Mouse (Mus musculus): ENCODE results near the gene Grb7. TPM values are rescaled to one million over a fixed set of nuclear protein-coding genes. Genes with fewer than 3 reads are reported as not detected.

The Grb7 gene
- polyA plus RNA-seq, 1 experiment from 2014 or later: 0.38 TPM

DNA sequence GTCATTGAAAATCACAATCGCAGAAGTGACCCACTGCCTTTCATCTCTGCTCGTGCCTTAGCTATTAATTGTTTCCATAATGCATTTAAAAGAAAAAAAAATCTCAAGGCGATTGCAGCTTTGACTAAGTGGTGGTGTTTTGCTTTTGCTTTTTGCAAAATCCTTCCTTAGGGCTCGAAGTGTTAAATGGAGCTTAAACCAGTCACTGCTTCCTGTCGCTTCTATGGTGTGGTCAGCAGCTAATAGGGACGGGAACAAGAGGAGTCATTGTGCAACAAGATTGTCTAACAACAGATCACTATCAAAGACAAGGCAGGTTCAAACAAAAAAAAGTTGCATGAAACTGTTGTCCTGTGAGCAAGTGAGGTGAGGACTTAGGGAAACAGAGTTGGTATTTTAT, 35.0 kb downstream of the Grb7 start:
- H3K36me3 ChIP-seq (ENCODE audit: control insufficient read depth, insufficient read depth, low read length): no peaks in the 10 kb centered on the region
- H3K9me3 ChIP-seq (replicated peaks; ENCODE audit: control insufficient read depth, low read length): no peaks in the 10 kb centered on the region
- ATAC-seq (no peak), DNase-seq (ENCODE audit: low spot score) (no peak)
- H3K27ac ChIP-seq (ENCODE audit: low read depth, low read length): no peak overlapping the region
- H3K9ac ChIP-seq (ENCODE audit: low read length): no peak overlapping the region
- H3K4me3 ChIP-seq (ENCODE audit: low read depth, low read length): no peak overlapping the region
- H3K4me2 ChIP-seq (ENCODE audit: low read length): no peak overlapping the region
- 55% methylated on average over 6 of the region's 6 CpGs for WGBS
- H3K4me1 ChIP-seq (ENCODE audit: control insufficient read depth, insufficient read depth, low read length): no peaks in the 10 kb centered on the region
- H3K27me3 ChIP-seq (replicated peaks; ENCODE audit: control insufficient read depth, insufficient read depth, low read length): no peaks in the 10 kb centered on the region

DNA sequence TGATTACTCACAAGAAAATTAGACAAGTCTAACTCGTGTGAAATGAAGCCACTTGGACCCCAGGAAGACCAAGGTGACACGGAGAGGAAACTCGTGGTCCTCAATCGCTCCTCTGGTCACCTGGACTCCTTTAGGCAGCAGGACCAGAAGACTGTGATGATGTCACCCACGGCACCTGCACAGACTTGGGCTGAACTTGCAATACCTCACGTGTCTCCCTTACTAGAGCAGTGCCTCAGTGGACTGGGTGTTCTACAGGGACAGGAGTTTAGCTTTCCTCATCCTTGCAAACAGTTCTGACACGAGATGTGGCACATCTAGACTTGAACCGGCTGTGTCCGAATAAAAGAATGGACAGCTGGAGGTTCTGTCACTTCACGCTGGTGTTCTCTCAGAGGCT, 35.9 kb downstream of the Grb7 start:
- H3K27me3 ChIP-seq (replicated peaks; ENCODE audit: control insufficient read depth, insufficient read depth, low read length): no peaks in the 10 kb centered on the region
- H3K4me3 ChIP-seq (ENCODE audit: low read depth, low read length): no peak overlapping the region
- H3K4me2 ChIP-seq (ENCODE audit: low read length): no peak overlapping the region
- H3K27ac ChIP-seq (ENCODE audit: low read depth, low read length): no peak overlapping the region
- no peak overlapping the region for H3K9ac ChIP-seq (ENCODE audit: low read length)
- no peaks in the 10 kb centered on the region for H3K4me1 ChIP-seq (ENCODE audit: control insufficient read depth, insufficient read depth, low read length)
- H3K36me3 ChIP-seq (ENCODE audit: control insufficient read depth, insufficient read depth, low read length): no peaks in the 10 kb centered on the region
- no peaks in the 10 kb centered on the region for H3K9me3 ChIP-seq (replicated peaks; ENCODE audit: control insufficient read depth, low read length)
- ATAC-seq (no peak), DNase-seq (ENCODE audit: low spot score) (no peak)
- WGBS: 88% methylated on average over 10 of the region's 10 CpGs

DNA sequence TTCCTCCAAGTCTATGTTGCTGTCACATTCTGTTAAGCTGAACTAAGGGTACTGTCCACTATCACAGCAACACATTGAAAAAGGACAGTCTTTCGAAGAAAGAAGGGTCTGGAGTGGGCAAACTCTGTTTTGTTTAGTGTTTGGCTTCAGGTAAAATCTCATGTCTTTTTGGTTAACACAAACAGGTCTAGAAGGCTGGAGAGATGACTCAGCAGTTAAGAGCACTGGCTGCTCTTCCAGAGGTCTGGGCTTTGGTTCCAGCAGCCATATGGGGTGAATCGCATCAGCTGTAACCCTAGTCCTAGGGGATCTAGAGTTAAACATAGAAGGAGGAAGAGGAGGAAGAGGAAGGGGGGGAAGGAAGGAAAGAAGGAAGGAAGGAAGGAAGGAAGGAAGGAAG, 39.6 kb downstream of the Grb7 start:
- H3K4me3 ChIP-seq (ENCODE audit: low read depth, low read length): no peak overlapping the region
- H3K9me3 ChIP-seq (replicated peaks; ENCODE audit: control insufficient read depth, low read length): no peaks in the 10 kb centered on the region
- H3K27ac ChIP-seq (ENCODE audit: low read depth, low read length): no peak overlapping the region
- H3K27me3 ChIP-seq (replicated peaks; ENCODE audit: control insufficient read depth, insufficient read depth, low read length): no peaks in the 10 kb centered on the region
- ATAC-seq: no peak
- H3K4me2 ChIP-seq (ENCODE audit: low read length): no peak overlapping the region
- WGBS: 92% methylated on average over 2 of the region's 2 CpGs
- H3K9ac ChIP-seq (ENCODE audit: low read length): no peak overlapping the region
- no peak for DNase-seq (ENCODE audit: low spot score)
- H3K4me1 ChIP-seq (ENCODE audit: control insufficient read depth, insufficient read depth, low read length): no peaks in the 10 kb centered on the region
- no peaks in the 10 kb centered on the region for H3K36me3 ChIP-seq (ENCODE audit: control insufficient read depth, insufficient read depth, low read length)

DNA sequence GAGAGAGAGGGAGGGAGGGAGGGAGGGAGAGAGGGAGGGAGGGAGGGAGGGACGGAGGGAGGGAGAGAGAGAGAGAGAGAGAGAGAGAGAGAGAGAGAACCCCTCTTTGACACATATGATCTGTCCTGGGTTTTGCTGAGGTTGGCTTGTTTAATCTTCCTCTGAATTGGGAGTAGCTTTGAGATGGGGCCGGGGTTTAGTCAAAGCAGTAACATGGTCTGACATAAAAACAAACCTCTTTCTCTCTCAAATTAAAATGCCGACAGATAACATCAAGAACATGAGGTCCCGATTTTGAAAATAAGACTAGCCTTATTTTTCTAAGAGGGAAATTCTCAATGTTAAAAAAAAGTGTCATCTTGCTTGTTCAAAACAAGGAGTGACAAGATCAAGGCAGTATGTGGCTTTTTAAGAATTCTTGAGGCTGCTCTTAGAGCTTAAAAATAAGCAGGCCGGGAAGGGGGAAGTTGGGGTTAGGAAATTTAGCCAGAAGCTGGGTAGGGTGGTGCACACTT, 41.4 kb downstream of the Grb7 start:
- no peak overlapping the region for H3K4me2 ChIP-seq (ENCODE audit: low read length)
- H3K27me3 ChIP-seq (replicated peaks; ENCODE audit: control insufficient read depth, insufficient read depth, low read length): no peaks in the 10 kb centered on the region
- no peak overlapping the region for H3K9ac ChIP-seq (ENCODE audit: low read length)
- DNase-seq (ENCODE audit: low spot score) (no peak), ATAC-seq (no peak)
- H3K4me1 ChIP-seq (ENCODE audit: control insufficient read depth, insufficient read depth, low read length): no peaks in the 10 kb centered on the region
- WGBS: 73% methylated on average over 5 of the region's 5 CpGs
- no peaks in the 10 kb centered on the region for H3K9me3 ChIP-seq (replicated peaks; ENCODE audit: control insufficient read depth, low read length)
- no peak overlapping the region for H3K4me3 ChIP-seq (ENCODE audit: low read depth, low read length)
- H3K36me3 ChIP-seq (ENCODE audit: control insufficient read depth, insufficient read depth, low read length): no peaks in the 10 kb centered on the region
- H3K27ac ChIP-seq (ENCODE audit: low read depth, low read length): no peak overlapping the region

DNA sequence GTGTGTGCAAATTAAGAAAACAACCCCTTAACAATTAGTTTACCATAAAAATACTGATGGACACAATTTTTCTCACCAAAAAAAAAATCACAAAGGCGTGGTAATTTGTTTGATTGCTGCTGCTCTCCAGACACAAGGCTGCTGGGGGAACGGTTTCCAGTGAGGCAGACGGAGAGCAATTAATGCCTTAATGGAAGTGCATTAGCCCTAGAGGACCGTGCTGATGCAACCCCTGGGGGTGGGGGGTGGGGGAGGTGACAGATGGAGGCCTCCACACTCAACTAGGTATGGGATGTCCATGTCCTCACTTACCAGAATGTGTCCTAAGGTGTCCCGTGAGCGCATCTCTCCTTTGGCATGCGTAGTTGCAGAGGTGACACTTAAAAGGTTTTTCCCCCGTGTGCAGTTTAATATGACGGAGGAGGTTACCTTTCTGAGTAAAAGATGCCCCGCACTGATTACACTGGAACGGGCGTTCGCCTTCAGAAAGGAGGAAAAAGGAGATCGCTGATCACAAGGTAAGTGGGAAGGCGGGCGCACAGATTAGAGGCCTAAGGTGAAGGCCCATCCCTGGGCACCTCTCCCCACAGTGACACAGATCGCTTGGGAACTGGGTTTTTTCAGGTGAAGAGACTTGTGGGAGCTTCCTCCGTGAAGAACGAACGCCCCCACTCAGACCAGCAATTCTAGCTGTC, 42.5 kb downstream of the Grb7 start:
- Histone ChIP-seq H3K4me1 (ENCODE audit: control insufficient read depth, insufficient read depth, low read length) (no peaks in the 10 kb centered on the region), H3K9me3 (replicated peaks; ENCODE audit: control insufficient read depth, low read length) (no peaks in the 10 kb centered on the region), H3K4me3 (ENCODE audit: low read depth, low read length) (no peak overlapping the region), H3K27me3 (replicated peaks; ENCODE audit: control insufficient read depth, insufficient read depth, low read length) (no peaks in the 10 kb centered on the region), H3K4me2 (ENCODE audit: low read length) (no peak overlapping the region), H3K9ac (ENCODE audit: low read length) (no peak overlapping the region), H3K27ac (ENCODE audit: low read depth, low read length) (no peak overlapping the region), H3K36me3 (ENCODE audit: control insufficient read depth, insufficient read depth, low read length) (no peaks in the 10 kb centered on the region)
- ATAC-seq (no peak), DNase-seq (ENCODE audit: low spot score) (peak; percentile 40)
- 71% methylated on average over 20 of the region's 20 CpGs for WGBS

DNA sequence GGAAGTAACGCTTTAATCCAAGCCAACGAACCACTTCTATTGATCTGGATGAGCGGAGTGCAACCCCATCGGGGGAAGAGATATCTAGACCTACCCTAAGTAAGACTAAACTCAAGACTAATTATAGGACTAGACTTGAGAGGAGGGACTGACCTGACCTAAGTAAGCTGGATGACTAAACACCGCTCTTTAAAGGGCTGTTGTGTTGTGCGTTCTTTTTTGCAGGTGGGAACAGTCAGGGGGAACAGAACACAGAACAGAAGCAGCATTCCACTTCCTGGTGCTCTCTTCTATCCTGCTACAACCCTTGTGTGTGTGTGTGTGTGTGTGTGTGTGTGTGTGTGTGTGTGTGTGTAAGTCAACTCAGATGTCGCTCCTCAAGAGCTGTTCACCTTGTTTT, 45.4 kb downstream of the Grb7 start:
- no peaks in the 10 kb centered on the region for H3K4me1 ChIP-seq (ENCODE audit: control insufficient read depth, insufficient read depth, low read length)
- H3K9me3 ChIP-seq (replicated peaks; ENCODE audit: control insufficient read depth, low read length): no peaks in the 10 kb centered on the region
- H3K36me3 ChIP-seq (ENCODE audit: control insufficient read depth, insufficient read depth, low read length): no peaks in the 10 kb centered on the region
- 0 out of 2 replicates have a peak, but pooled peaks cover 5% of the 10 kb centered on the region for H3K27me3 ChIP-seq (replicated peaks; ENCODE audit: control insufficient read depth, insufficient read depth, low read length)
- no peak for ATAC-seq
- no peak overlapping the region for H3K4me2 ChIP-seq (ENCODE audit: low read length)
- no peak overlapping the region for H3K4me3 ChIP-seq (ENCODE audit: low read depth, low read length)
- no peak overlapping the region for H3K9ac ChIP-seq (ENCODE audit: low read length)
- DNase-seq (ENCODE audit: low spot score): no peak
- no peak overlapping the region for H3K27ac ChIP-seq (ENCODE audit: low read depth, low read length)
- 80% methylated on average over 7 of the region's 7 CpGs for WGBS

DNA sequence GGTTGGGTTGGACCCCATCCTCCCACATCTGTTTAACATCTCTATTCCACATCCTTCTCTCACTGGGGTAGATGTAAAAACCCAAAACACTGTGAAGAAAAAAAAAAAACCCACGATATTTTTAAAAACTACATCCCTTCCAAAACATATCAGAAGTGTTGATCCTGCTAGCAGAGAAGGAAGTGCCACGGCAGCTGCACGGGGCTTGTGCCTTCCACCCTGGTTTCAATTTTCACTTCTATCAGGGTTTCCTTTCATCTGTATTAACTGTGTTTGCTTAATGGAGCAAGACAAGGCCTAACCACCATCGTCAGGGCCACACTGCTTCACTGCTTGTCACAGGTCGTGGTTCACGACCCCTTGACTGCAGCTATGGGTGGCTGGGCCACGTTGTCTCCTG, 46.8 kb downstream of the Grb7 start:
- no peak overlapping the region for H3K9ac ChIP-seq (ENCODE audit: low read length)
- no peak overlapping the region for H3K4me3 ChIP-seq (ENCODE audit: low read depth, low read length)
- H3K36me3 ChIP-seq (ENCODE audit: control insufficient read depth, insufficient read depth, low read length): no peaks in the 10 kb centered on the region
- 0 out of 2 replicates have a peak, but pooled peaks cover 7% of the 10 kb centered on the region for H3K27me3 ChIP-seq (replicated peaks; ENCODE audit: control insufficient read depth, insufficient read depth, low read length)
- H3K9me3 ChIP-seq (replicated peaks; ENCODE audit: control insufficient read depth, low read length): no peaks in the 10 kb centered on the region
- ATAC-seq: no peak
- no peak overlapping the region for H3K4me2 ChIP-seq (ENCODE audit: low read length)
- peaks cover 9% of the 10 kb centered on the region for H3K4me1 ChIP-seq (ENCODE audit: control insufficient read depth, insufficient read depth, low read length)
- WGBS: 25% methylated on average over 7 of the region's 7 CpGs
- no peak for DNase-seq (ENCODE audit: low spot score)
- H3K27ac ChIP-seq (ENCODE audit: low read depth, low read length): no peak overlapping the region

DNA sequence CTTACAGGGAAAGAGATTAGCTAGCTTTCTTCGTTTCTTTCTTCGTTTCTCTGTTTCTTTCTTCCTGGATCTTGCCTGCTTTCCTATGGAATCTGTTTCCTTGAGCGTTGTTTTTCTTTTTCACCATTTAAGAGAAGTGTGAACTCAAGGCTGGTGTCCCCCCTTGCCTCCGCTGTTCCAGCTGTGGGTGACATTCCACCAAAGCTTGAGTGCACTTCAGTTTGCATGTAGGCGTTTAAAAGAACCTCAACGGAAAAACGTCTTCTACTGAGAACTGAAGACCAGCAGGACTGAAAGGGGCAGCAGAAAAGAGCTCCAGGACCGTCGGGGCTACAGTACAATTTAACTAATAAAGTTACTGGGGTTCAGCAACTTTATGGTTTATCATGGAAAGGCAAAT, 47.2 kb downstream of the Grb7 start:
- Histone ChIP-seq H3K9me3 (replicated peaks; ENCODE audit: control insufficient read depth, low read length) (no peaks in the 10 kb centered on the region), H3K36me3 (ENCODE audit: control insufficient read depth, insufficient read depth, low read length) (no peaks in the 10 kb centered on the region), H3K27ac (ENCODE audit: low read depth, low read length) (no peak overlapping the region), H3K4me2 (ENCODE audit: low read length) (no peak overlapping the region), H3K27me3 (replicated peaks; ENCODE audit: control insufficient read depth, insufficient read depth, low read length) (0 out of 2 replicates have a peak, but pooled peaks cover 7% of the 10 kb centered on the region), H3K9ac (ENCODE audit: low read length) (no peak overlapping the region), H3K4me1 (ENCODE audit: control insufficient read depth, insufficient read depth, low read length) (peaks cover 9% of the 10 kb centered on the region), H3K4me3 (ENCODE audit: low read depth, low read length) (no peak overlapping the region)
- no peak for DNase-seq (ENCODE audit: low spot score)
- ATAC-seq: no peak
- WGBS: 69% methylated on average over 9 of the region's 9 CpGs

DNA sequence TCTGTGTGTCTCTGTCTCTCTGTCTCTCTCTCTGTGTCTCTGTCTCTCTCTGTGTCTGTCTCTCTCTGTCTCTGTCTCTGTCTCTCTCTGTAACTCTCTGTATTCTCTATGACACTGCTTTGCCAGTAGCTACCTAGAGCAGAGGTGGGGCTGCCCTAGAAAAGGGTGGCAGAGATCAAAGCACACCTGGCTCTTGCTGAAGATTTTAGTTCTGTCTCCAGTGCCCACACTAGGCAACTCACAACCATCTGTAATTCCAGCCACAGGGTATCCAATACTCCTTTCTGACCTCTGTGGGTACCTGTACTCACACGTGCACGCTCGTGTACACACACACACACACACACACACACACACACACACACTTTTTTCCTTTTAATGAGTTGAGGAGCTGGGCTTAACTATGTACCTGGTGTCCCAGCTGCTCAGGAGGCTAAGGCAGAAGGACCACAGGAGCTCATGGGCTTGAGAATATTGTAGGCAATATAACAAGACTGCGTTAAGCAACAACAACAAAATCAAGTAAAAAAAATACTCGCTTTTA, 49.1 kb downstream of the Grb7 start:
- no peak for ATAC-seq
- no peak overlapping the region for H3K4me2 ChIP-seq (ENCODE audit: low read length)
- H3K27me3 ChIP-seq (replicated peaks; ENCODE audit: control insufficient read depth, insufficient read depth, low read length): peaks cover 14% of the 10 kb centered on the region; the same call in 1 of the 2 replicates
- H3K9ac ChIP-seq (ENCODE audit: low read length): no peak overlapping the region
- H3K27ac ChIP-seq (ENCODE audit: low read depth, low read length): no peak overlapping the region
- no peaks in the 10 kb centered on the region for H3K36me3 ChIP-seq (ENCODE audit: control insufficient read depth, insufficient read depth, low read length)
- no peak for DNase-seq (ENCODE audit: low spot score)
- WGBS: 95% methylated on average over 5 of the region's 5 CpGs
- H3K4me1 ChIP-seq (ENCODE audit: control insufficient read depth, insufficient read depth, low read length): peaks cover 9% of the 10 kb centered on the region
- no peaks in the 10 kb centered on the region for H3K9me3 ChIP-seq (replicated peaks; ENCODE audit: control insufficient read depth, low read length)
- H3K4me3 ChIP-seq (ENCODE audit: low read depth, low read length): no peak overlapping the region

All from forebrain, embryonic 14.5 days (tissue).